Comparison of ENCODE assay signal across 8 mouse cellular contexts in genomic region chr13:102625171-102625835, GRCm38 (mm10).
A peak's percentile ranks its signal among the peaks of the same experiment; 100 is the strongest.
DNase-seq lines count a peak whose midpoint lies in the region; ATAC-seq and TF ChIP-seq lines count a peak whose summit lies in the region.

No protein-coding gene starts in this region.

- DNase-seq in adrenal gland, adult 18-20 months (ENCODE audit: low spot score in 2 of 2), result peak; percentile 35 to 36
- DNase-seq in adrenal gland, postnatal 4 days (ENCODE audit: low spot score in 2 of 2), result no peak
- peak; percentile 43 for DNase-seq in brain, embryonic 18.5 days (ENCODE audit: low read depth, low spot score)
- peak; percentile 48 for DNase-seq in gastrocnemius, adult 2 months
- DNase-seq in hindlimb bud, embryonic 11.5 days (ENCODE audit: extremely low spot score, low read depth, low spot score), result peak; percentile 91
- DNase-seq in left cerebral cortex, adult 2 months (ENCODE audit: extremely low spot score in 1 of 2, low spot score in 2 of 2), result peak; percentile 18 to 49
- peak; percentile 73 for DNase-seq in lung, postnatal 4 days

- ATAC-seq in inflammation-experienced regulatory T-cells, adult 6 months, result no peak

- no peak overlapping the region for H3K4me3 ChIP-seq in gastrocnemius, adult 2 months
- H3K4me3 ChIP-seq in left cerebral cortex, adult 2 months, result no peak overlapping the region

- 0 out of 2 replicates have a peak, but pooled peaks have one; percentile 4 for TF ChIP-seq CTCF in gastrocnemius, adult 2 months (IDR thresholded peaks at IDR 0.05)
- no peak for TF ChIP-seq CTCF in left cerebral cortex, adult 2 months (IDR thresholded peaks at IDR 0.05)

- H3K27ac ChIP-seq in gastrocnemius, adult 2 months, result peak overlapping the region; percentile 85
- peak overlapping the region; percentile 68; the same call in 1 of the 2 replicates for H3K27ac ChIP-seq in left cerebral cortex, adult 2 months

- intact Hi-C loops in gastrocnemius, adult 2 months (cut with DNase I), result no loop called here
- intact Hi-C loops in left cerebral cortex, adult 2 months (cut with DNase I), result no loop called here

Comparison
In these comparisons a context has a peak if more than half of its experiments do, and no peak if none do; other contexts are left out.
1. DNase-seq: peak in adrenal gland, adult 18-20 months (2 of 2), brain, embryonic 18.5 days (single experiment), gastrocnemius, adult 2 months (single experiment), hindlimb bud, embryonic 11.5 days (single experiment), left cerebral cortex, adult 2 months (2 of 2) and lung, postnatal 4 days (2 of 2); none in adrenal gland, postnatal 4 days (0 of 2).